Mouse (Mus musculus): ENCODE results near the gene Mtus2. TPM values are rescaled to one million over a fixed set of nuclear protein-coding genes. Genes with fewer than 3 reads are reported as not detected.

Mtus2 gene
- polyA plus RNA-seq, 1 experiment from 2014 or later: 17.9 TPM

DNA sequence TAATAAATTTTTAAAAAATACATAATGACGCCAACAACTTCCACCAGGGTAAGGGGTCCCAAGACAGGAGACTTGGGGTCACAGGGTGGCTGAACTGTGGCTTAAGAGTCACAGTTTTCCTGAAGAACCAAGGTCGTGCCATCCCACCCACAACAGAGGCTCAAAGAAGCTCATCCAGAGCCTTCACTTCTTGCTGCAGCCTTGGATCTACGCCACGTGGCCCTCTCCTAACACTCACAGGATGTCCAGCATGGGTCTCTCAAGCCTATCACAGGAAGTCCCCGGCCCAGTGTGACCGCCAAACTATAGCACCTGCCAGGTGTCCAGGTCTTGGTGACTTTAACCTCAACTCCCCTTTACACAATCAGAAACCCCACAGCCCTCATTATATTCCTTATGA lies 400.0 kb downstream of the Mtus2 start:
- 95% methylated on average over 6 of the region's 6 CpGs for WGBS

DNA sequence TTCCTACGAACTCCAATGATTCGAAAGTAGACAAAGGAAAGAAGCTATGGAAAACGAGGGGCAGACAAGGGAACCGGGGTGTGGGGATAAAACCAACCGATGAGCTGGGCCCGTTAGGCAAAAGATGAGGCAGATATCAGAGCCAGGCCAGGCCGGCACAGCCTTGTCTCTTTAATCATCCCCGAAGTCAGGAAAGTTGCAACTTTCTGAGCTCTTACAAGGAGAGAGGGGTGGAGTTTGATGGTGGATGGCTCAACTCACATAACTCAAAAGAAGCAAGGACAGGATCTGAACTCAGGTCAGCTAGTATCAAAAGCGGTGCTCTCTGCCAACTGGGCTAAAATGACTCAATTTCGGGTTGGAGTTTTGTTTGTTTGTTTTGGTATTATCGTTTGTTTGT lies 402.0 kb downstream of the Mtus2 start:
- 92% methylated on average over 11 of the region's 11 CpGs for WGBS
- no peaks in the 10 kb centered on the region for H3K36me3 ChIP-seq (ENCODE audit: control insufficient read depth, insufficient read depth)
- H3K4me2 ChIP-seq (ENCODE audit: low read length): no peak overlapping the region
- no peak overlapping the region for H3K4me3 ChIP-seq (replicated peaks; ENCODE audit: low read length)
- H3K9me3 ChIP-seq (ENCODE audit: control insufficient read depth, low read length): no peaks in the 10 kb centered on the region
- no peaks in the 10 kb centered on the region for H3K4me1 ChIP-seq (replicated peaks; ENCODE audit: control insufficient read depth, insufficient read depth, low read length)
- no peak overlapping the region for H3K9ac ChIP-seq (replicated peaks; ENCODE audit: low read depth, low read length)
- no peak for ATAC-seq
- H3K27me3 ChIP-seq (replicated peaks; ENCODE audit: control insufficient read depth, insufficient read depth, low read length): no peaks in the 10 kb centered on the region
- no peak overlapping the region for H3K27ac ChIP-seq (ENCODE audit: low read length)

More for the DNA sequence above, 400.0 kb downstream of the Mtus2 start:
- H3K36me3 ChIP-seq (ENCODE audit: control insufficient read depth, insufficient read depth): no peaks in the 10 kb centered on the region
- no peak overlapping the region for H3K4me2 ChIP-seq (ENCODE audit: low read length)
- no peaks in the 10 kb centered on the region for H3K4me1 ChIP-seq (replicated peaks; ENCODE audit: control insufficient read depth, insufficient read depth, low read length)
- no peak overlapping the region for H3K4me3 ChIP-seq (replicated peaks; ENCODE audit: low read length)
- no peak for ATAC-seq
- no peaks in the 10 kb centered on the region for H3K9me3 ChIP-seq (ENCODE audit: control insufficient read depth, low read length)
- H3K27ac ChIP-seq (ENCODE audit: low read length): no peak overlapping the region
- H3K27me3 ChIP-seq (replicated peaks; ENCODE audit: control insufficient read depth, insufficient read depth, low read length): no peaks in the 10 kb centered on the region
- H3K9ac ChIP-seq (replicated peaks; ENCODE audit: low read depth, low read length): no peak overlapping the region

DNA sequence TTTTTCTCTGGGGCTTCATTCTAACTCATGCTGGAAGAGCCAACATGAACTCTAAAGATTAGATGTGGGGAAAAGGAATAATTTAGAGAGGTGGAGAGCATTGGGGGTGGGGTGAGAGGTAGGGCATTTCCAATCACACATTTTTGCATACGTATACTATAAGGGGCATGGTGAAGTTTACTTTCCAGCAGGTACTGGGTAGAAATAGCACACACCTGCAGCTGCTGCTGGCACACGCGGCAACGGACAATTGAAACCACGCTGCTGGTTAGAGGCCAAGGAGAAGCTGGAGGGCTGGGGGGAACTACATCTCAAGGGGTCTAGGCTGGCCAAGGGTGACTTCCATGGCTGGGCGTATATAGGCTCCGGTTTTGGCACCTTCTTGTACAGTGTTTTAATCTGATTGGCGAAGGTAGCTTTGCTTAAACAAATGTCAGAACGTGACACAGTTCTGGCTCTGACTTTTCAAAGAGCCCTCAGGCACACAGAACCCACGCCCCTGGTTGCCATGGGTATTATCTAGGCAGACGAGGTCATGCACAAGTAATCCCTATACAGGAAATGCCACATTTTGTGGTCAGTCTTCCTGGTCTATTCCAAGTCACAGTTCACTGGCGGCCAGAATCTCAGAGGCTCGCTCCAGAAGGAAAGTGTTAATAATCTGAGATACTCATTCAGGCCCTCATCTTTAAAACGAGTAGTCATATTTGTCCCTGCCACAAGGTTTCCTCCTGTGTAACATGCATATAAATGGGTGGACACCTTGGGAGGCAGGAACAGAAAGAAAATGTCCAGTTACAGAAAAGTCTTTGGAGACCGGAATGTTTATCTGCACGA lies 404.0 kb downstream of the Mtus2 start:
- H3K9ac ChIP-seq (replicated peaks; ENCODE audit: low read depth, low read length): no peak overlapping the region
- no peaks in the 10 kb centered on the region for H3K9me3 ChIP-seq (ENCODE audit: control insufficient read depth, low read length)
- no peak overlapping the region for H3K4me2 ChIP-seq (ENCODE audit: low read length)
- no peaks in the 10 kb centered on the region for H3K4me1 ChIP-seq (replicated peaks; ENCODE audit: control insufficient read depth, insufficient read depth, low read length)
- H3K4me3 ChIP-seq (replicated peaks; ENCODE audit: low read length): no peak overlapping the region
- ATAC-seq: no peak
- no peaks in the 10 kb centered on the region for H3K27me3 ChIP-seq (replicated peaks; ENCODE audit: control insufficient read depth, insufficient read depth, low read length)
- H3K27ac ChIP-seq (ENCODE audit: low read length): no peak overlapping the region
- 81% methylated on average over 16 of the region's 16 CpGs for WGBS
- no peaks in the 10 kb centered on the region for H3K36me3 ChIP-seq (ENCODE audit: control insufficient read depth, insufficient read depth)

- Histone ChIP-seq H3K4me3 (replicated peaks; ENCODE audit: low read length) (no peak overlapping the region), H3K9me3 (ENCODE audit: control insufficient read depth, low read length) (no peaks in the 10 kb centered on the region), H3K36me3 (ENCODE audit: control insufficient read depth, insufficient read depth) (no peaks in the 10 kb centered on the region), H3K9ac (replicated peaks; ENCODE audit: low read depth, low read length) (no peak overlapping the region), H3K27me3 (replicated peaks; ENCODE audit: control insufficient read depth, insufficient read depth, low read length) (no peaks in the 10 kb centered on the region), H3K4me1 (replicated peaks; ENCODE audit: control insufficient read depth, insufficient read depth, low read length) (no peaks in the 10 kb centered on the region), H3K4me2 (ENCODE audit: low read length) (no peak overlapping the region), H3K27ac (ENCODE audit: low read length) (no peak overlapping the region)
- ATAC-seq: no peak
- 69% methylated on average over 3 of the region's 3 CpGs for WGBS
These were observed 404.6 kb downstream of the Mtus2 start for GRCm38 (mm10) chr5:148361759-148362010.

DNA sequence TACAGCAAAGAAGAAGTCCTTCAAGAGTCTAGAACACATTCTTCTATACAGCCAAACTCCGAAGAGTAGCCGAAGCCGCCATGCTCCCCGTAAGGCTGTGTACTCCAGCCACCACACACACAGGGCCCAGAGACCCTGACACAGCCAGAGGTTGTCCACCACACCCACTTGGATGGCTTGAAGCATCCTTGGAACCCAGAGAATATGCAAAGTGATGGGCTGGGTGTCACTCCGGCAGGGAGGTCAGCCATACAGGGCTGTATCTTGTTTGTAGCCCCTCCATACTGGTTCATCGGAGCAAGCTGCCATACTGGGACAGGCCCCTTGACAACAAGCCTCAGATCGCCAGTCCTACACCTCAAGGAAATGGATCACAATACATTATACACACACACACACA lies 405.2 kb downstream of the Mtus2 start:
- no peaks in the 10 kb centered on the region for H3K27me3 ChIP-seq (replicated peaks; ENCODE audit: control insufficient read depth, insufficient read depth, low read length)
- H3K4me1 ChIP-seq (replicated peaks; ENCODE audit: control insufficient read depth, insufficient read depth, low read length): no peaks in the 10 kb centered on the region
- 97% methylated on average over 7 of the region's 7 CpGs for WGBS
- H3K9ac ChIP-seq (replicated peaks; ENCODE audit: low read depth, low read length): no peak overlapping the region
- H3K27ac ChIP-seq (ENCODE audit: low read length): no peak overlapping the region
- H3K9me3 ChIP-seq (ENCODE audit: control insufficient read depth, low read length): no peaks in the 10 kb centered on the region
- ATAC-seq: no peak
- H3K36me3 ChIP-seq (ENCODE audit: control insufficient read depth, insufficient read depth): no peaks in the 10 kb centered on the region
- H3K4me2 ChIP-seq (ENCODE audit: low read length): no peak overlapping the region
- no peak overlapping the region for H3K4me3 ChIP-seq (replicated peaks; ENCODE audit: low read length)

DNA sequence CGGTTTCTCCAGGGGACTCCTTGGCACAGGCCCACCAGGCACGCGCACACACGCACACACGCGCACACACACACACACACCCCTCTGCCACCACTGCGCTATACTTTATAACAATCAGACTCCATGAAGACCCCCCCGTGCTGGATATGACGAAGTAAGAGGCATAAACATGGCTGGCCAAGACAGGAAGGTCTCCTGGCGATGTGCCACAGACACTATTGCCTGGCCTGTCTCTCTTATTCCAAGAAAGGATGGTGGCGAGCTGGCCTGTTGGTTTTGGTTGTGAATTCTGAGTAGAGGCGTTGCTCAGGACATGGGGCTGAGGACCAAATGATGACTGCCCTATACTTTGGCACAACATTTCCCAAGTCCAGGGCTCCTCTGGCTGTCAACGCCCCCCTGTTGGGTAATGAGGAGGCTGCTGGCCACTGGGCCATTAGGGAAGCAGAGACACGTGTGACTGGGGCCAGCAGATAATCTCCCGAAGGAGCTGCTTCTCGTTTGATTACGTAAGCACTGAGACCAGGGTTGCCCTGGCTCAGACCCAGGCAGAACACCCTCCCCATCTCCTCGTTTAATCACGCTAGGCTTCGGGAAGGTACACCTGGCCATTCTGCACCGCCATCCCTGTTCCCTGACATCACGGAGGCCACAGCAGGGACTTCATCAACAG lies 406.5 kb downstream of the Mtus2 start:
- H3K4me3 ChIP-seq (replicated peaks; ENCODE audit: low read length): no peak overlapping the region
- no peaks in the 10 kb centered on the region for H3K27me3 ChIP-seq (replicated peaks; ENCODE audit: control insufficient read depth, insufficient read depth, low read length)
- H3K4me1 ChIP-seq (replicated peaks; ENCODE audit: control insufficient read depth, insufficient read depth, low read length): no peaks in the 10 kb centered on the region
- no peaks in the 10 kb centered on the region for H3K36me3 ChIP-seq (ENCODE audit: control insufficient read depth, insufficient read depth)
- H3K9ac ChIP-seq (replicated peaks; ENCODE audit: low read depth, low read length): no peak overlapping the region
- H3K27ac ChIP-seq (ENCODE audit: low read length): no peak overlapping the region
- 83% methylated on average over 22 of the region's 22 CpGs for WGBS
- H3K9me3 ChIP-seq (ENCODE audit: control insufficient read depth, low read length): no peaks in the 10 kb centered on the region
- no peak for ATAC-seq
- no peak overlapping the region for H3K4me2 ChIP-seq (ENCODE audit: low read length)

Other genes with a start within 250 kb of the Mtus2 start
- gene Flt1, start 231.3 kb upstream of the Mtus2 start, polyA plus RNA-seq (2015; fragmentation: Nextera tagmentation; extraction: Ambion mirVana): 13.0 and 13.2 TPM in 2 replicates
- gene Pomp, start 96.9 kb upstream of the Mtus2 start, polyA plus RNA-seq (2015; fragmentation: Nextera tagmentation; extraction: Ambion mirVana): 458 and 491 TPM in 2 replicates
- gene Slc46a3, start 62.5 kb upstream of the Mtus2 start, polyA plus RNA-seq (2015; fragmentation: Nextera tagmentation; extraction: Ambion mirVana): 4.7 and 5.9 TPM in 2 replicates